Mouse (Mus musculus) central nervous system, embryonic 11.5 days (tissue): ENCODE data around the gene Olfr573-ps1. TPM values are rescaled to one million over a fixed set of nuclear protein-coding genes. Genes with fewer than 3 reads are reported as not detected.

Experiments
- polyA plus RNA-seq: library from polyadenylated mRNA; depleted of rRNA; stranded (reverse); fragments of >200 nt; gene quantifications from 2 replicates; pipeline ENCODE4 v1.2.3, GENCODE M21; 2012; rRNA removed

Olfr573-ps1 gene
- polyA plus RNA-seq: not detected in 2 replicates

DNA sequence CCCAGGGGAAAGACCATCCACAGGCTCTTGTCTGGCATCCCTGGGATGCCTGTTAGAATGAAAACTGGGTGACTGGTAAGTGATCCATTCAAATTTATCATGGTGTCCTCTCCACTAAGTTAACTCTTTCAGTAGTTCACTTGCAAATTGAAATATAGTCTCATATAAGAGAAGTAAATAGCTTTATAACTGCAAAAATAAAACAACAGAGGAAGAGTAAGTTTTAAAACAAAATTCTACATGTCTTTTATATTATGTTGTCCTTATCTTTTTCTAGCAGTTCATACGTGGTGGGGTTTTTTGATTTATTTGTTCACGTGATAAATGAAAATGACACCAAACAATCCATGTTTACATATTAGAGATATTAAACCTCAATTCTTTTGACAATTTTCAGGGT is at the start of gene Olfr573-ps1:
TSS of gene Olfr573-ps1 (minus strand) at position 101 of the 400 bp plus-strand sequence.

DNA sequence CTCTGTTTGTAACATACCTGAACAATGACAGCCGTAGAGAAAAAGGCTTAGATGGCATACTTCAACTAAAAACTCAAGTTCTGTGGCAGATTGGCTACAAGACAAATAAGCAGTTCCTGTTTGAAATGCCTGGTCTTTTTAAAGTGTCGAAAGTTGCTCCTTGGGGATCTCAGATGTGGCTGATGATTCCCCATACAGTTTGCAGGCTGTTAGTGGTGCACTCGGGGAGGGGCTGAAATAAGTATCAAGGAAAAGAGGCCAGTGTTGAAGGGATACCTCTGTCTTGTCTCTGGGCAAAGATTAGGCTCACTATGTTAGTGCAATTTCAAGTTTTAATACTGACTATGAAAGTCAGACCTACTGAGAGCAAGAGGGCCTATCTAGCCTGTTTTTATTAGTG is 46.8 kb upstream of the Olfr573-ps1 start, which contains the start of gene Olfr578:
TSS of gene Olfr578 (minus strand) at position 101 of the 400 bp plus-strand sequence.

DNA sequence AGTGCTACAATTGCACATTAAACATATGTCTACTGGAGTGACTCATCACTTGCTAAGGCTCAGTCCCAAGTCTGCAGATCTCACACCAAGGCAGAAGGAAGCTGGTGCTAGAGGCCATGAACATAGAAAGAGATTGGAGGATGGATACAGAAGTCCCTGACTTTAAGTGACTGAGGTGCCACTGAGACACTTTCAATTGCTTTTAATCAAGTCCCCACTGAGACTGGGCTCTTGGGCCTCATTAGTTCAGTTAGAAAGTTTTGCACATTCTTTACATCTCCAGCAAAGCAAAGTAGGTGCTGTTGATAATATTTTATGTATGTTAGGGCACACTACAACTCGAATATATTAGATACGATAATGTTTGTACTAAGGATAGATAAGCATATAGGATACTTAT is 33.5 kb upstream of the Olfr573-ps1 start, which contains the start of gene Olfr577:
TSS of gene Olfr577 (minus strand) at position 101 of the 400 bp plus-strand sequence.

DNA sequence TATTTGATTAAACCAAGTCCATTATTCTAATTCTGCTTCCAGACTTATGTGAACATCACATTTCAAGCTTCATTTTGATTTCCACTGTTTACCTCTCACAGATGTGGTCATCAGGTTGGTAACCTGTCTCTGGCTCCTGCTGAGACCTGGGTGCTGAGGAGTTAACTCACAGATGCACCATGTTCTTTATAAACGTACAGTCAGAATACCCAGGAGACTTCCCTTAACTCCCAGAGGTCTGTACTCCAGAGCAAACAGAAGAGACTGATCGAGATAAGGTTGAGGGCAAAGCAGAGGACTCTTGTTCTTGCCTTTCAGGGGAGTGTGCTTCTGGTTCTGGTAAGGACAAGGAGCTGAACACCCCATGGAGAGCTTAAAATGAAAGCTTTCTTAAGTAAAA is 20.0 kb upstream of the Olfr573-ps1 start, which contains the start of gene Olfr576:
TSS of gene Olfr576 (plus strand) at position 301 of the 400 bp plus-strand sequence.

DNA sequence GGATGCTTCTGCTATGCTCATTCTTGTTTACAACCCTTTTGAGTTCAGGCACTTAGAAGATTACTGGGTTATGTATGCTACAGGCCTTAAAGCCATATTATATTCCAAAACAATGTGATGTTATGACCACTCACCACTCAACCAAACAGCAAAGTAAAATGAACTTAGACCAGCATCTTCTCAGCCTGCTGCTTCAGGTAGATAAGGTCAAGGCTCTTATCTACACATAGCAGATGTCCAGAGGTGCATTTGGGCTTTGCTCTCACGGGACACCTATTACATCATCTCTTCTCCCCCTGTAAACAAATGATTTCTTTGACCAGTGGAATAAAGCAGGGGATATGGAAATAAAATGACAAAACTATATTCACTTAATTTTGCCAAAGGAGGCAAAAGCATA is 16.2 kb upstream of the Olfr573-ps1 start, which contains the start of gene Olfr575:
TSS of gene Olfr575 (minus strand) at position 183 of the 400 bp plus-strand sequence.

DNA sequence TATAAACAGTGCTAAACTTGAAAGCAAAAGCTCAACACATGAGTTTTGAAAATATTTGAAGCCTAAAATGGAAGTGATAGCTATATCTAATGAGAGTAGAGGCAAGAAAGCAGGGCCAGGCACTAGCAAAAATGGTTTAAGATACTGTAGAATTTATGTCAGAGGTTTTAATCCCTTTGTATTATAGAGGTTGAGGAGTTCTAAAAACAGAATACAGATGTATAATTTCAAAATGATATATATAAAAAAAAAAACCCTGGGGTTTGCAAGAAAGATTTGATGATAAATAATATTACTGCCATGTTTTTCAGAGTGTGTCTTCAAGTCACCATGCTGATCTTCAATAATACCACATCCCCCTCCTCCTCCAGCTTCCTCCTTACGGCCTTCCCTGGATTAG is 5.8 kb upstream of the Olfr573-ps1 start, which contains the start of gene Olfr574:
TSS of gene Olfr574 (plus strand) at position 301 of the 400 bp plus-strand sequence.

DNA sequence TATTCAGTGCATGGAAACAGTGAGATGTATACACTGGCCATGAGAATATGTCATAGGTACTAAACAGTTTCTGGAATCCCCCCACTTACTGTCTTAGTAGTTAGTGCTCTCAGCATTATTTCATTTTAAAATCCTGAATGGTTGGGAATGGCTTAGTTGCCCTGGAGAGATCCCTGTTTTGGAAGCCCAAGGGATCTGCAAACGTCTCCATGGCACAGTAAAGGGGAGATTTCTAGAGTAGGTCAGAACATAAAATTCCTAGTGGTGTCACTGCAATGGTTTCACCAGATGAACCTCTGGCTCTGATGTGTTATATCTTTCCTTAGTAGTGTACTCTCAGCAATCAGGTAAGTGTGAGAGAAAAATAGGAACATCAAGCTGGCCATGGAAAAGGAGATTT is 18.3 kb downstream of the Olfr573-ps1 start, which contains the start of gene Olfr572:
TSS of gene Olfr572 (plus strand) at position 301 of the 400 bp plus-strand sequence.

DNA sequence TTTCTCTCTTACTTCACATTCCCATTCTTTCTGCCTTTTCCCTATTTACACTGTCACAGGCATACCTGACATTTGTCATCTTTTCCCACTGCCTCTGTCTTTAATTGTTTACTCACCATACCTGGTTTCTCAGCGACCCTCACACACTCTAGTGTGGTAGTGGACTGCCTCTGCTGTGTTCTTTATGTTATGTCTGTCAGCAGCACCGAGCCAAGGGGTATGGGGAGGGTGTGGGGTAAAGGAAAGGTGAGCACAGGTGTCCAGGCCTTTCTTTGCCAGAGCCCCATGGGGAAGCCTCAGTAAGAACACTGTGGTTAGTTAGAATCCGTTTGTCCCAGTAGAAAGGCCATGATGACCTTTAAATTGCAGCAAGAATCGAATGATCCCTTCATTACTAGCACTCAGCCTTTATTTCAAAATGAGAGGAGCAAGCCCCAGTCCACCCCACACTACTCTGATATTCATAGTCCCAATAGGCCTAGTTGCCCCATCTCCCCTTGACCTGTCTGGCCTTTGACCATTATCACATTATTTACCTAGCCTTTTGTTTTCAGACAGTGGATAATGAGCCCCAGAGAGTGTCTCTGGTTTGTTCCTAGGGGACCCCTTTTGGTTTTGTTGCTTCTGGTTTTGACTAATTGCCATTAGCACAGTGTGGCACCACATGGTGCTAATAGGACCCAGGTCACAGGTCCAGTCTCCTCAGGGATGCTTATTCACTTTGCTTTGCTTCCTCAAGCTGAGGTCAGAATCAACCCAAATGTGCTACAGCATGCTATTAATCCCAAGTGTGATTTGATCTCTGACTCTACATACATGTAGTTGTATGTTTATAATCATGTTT is 25.1 kb downstream of the Olfr573-ps1 start, which contains the start of gene Olfr571:
TSS of gene Olfr571 (minus strand) at position 505 of the 844 bp plus-strand sequence.

Other genes starting within 250 kb of the Olfr573-ps1 start
- gene Olfr557, start 246.7 kb downstream of the Olfr573-ps1 start, polyA plus RNA-seq: 0.06 TPM in 1 of 2 replicates, not detected in the other
- gene Olfr558, start 240.4 kb downstream of the Olfr573-ps1 start, polyA plus RNA-seq: 0.04 and 0.21 TPM in 2 replicates
- gene Olfr33, start 223.5 kb downstream of the Olfr573-ps1 start, polyA plus RNA-seq: not detected in 2 replicates
- not detected in 2 replicates for gene Olfr559, start 215.1 kb downstream of the Olfr573-ps1 start, polyA plus RNA-seq
- gene Olfr560, start 183.2 kb downstream of the Olfr573-ps1 start, polyA plus RNA-seq: not detected in 2 replicates
- 0.06 and 0.15 TPM in 2 replicates for gene Olfr78, start 183.1 kb downstream of the Olfr573-ps1 start, polyA plus RNA-seq
- 0.05 TPM in 1 of 2 replicates, not detected in the other for gene Olfr561, start 171.4 kb downstream of the Olfr573-ps1 start, polyA plus RNA-seq
- gene Olfr564, start 139.1 kb downstream of the Olfr573-ps1 start, polyA plus RNA-seq: not detected in 2 replicates
- not detected in 2 replicates for gene Olfr566, start 83.8 kb downstream of the Olfr573-ps1 start, polyA plus RNA-seq
- gene Olfr568, start 65.5 kb downstream of the Olfr573-ps1 start, polyA plus RNA-seq: not detected in 2 replicates
- not detected in 2 replicates for gene Olfr569, start 51.7 kb downstream of the Olfr573-ps1 start, polyA plus RNA-seq
- not detected in 2 replicates for gene Olfr570, start 48.0 kb downstream of the Olfr573-ps1 start, polyA plus RNA-seq
- gene Olfr571, start 25.0 kb downstream of the Olfr573-ps1 start, polyA plus RNA-seq: 0.05 and 0.11 TPM in 2 replicates
- not detected in 2 replicates for gene Olfr572, start 18.2 kb downstream of the Olfr573-ps1 start, polyA plus RNA-seq
- not detected in 2 replicates for gene Olfr574, start 5.9 kb upstream of the Olfr573-ps1 start, polyA plus RNA-seq
- gene Olfr575, start 16.2 kb upstream of the Olfr573-ps1 start, polyA plus RNA-seq: not detected in 2 replicates
- not detected in 2 replicates for gene Olfr576, start 20.1 kb upstream of the Olfr573-ps1 start, polyA plus RNA-seq
- not detected in 2 replicates for gene Olfr577, start 33.4 kb upstream of the Olfr573-ps1 start, polyA plus RNA-seq
- not detected in 2 replicates for gene Olfr578, start 46.7 kb upstream of the Olfr573-ps1 start, polyA plus RNA-seq
- not detected in 2 replicates for gene Olfr582, start 95.4 kb upstream of the Olfr573-ps1 start, polyA plus RNA-seq
- gene Olfr583, start 108.7 kb upstream of the Olfr573-ps1 start, polyA plus RNA-seq: not detected in 2 replicates
- gene Olfr584, start 139.3 kb upstream of the Olfr573-ps1 start, polyA plus RNA-seq: not detected in 2 replicates
- gene Olfr585, start 155.1 kb upstream of the Olfr573-ps1 start, polyA plus RNA-seq: not detected in 2 replicates
- gene Olfr586, start 183.1 kb upstream of the Olfr573-ps1 start, polyA plus RNA-seq: not detected in 2 replicates
- gene Olfr588-ps1, start 198.3 kb upstream of the Olfr573-ps1 start, polyA plus RNA-seq: not detected in 2 replicates
- gene Olfr589, start 213.8 kb upstream of the Olfr573-ps1 start, polyA plus RNA-seq: not detected in 2 replicates
- not detected in 2 replicates for gene Olfr591, start 235.8 kb upstream of the Olfr573-ps1 start, polyA plus RNA-seq
- gene Olfr592, start 242.2 kb upstream of the Olfr573-ps1 start, polyA plus RNA-seq: not detected in 2 replicates